Mouse (Mus musculus) liver, embryonic 14.5 days (tissue): ENCODE measurements around the gene Capn15.

ENCODE experiments used
- CTCF ChIP-seq: IDR thresholded peaks from 2 replicates; pipeline ENCODE4 v1.5.1; 2016; ENCODE audit warnings: antibody characterized with exemption, low read depth, control low read depth
- EP300 ChIP-seq: IDR thresholded peaks from 2 replicates; pipeline ENCODE4 v1.6.1; 2016; ENCODE audit warnings: antibody characterized with exemption, low read depth

- TF ChIP-seq CTCF = no peak
- TF ChIP-seq EP300 = no peak
Observed at GRCm38 (mm10) chr17:25916931-25917647, 68.5 kb downstream of the Capn15 start.
